In the genomic region with DNA sequence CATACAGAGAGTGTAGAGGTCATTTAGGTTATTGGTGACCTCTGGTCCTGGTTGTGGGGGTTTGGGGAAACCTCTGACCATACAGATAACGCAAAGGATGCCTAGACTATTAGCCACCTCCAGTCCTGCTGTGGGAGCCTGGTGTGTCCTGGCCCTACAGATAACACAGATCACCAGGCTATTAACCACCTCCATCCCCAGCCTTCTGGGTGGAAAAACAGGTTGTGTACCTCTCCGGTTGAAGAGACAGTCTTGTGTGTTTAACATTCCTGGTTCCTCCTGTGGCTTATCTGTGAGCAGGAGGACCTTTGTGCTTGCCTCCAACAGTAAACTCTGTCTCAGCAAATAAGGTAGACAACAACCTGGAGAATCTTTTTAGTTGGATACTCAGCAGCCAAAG, we compare ENCODE assay signal across 31 mouse cellular contexts. TPM values are rescaled to one million over a fixed set of nuclear protein-coding genes. Genes with fewer than 3 reads are reported as not detected.
DNase-seq lines count a peak whose midpoint lies in the region; ATAC-seq and TF ChIP-seq lines count a peak whose summit lies in the region.
"Had no signal": no experiment of that assay in that cellular context is flagged by ENCODE, and none has a peak within 500 bp of the region (broad histone marks: within the 10 kb centered on the region; RNA-seq: fewer than 3 reads in every experiment).

No protein-coding gene starts in this region.

- WGBS in intestine, embryonic 15.5 days = 55% methylated on average over 2 of the region's 2 CpGs
- WGBS in liver, embryonic 12.5 days (ENCODE audit: insufficient replicate concordance) = 11% methylated on average over 2 of the region's 2 CpGs
- 44% methylated on average over 2 of the region's 2 CpGs for WGBS in liver, postnatal 0 days (ENCODE audit: insufficient replicate concordance)

- H3K36me3 ChIP-seq in intestine, embryonic 15.5 days = no peaks in the 10 kb centered on the region
- H3K36me3 ChIP-seq in liver, embryonic 12.5 days = no peaks in the 10 kb centered on the region
- H3K36me3 ChIP-seq in liver, postnatal 0 days (replicated peaks; ENCODE audit: insufficient read depth, low read length) = no peaks in the 10 kb centered on the region
- H3K36me3 ChIP-seq: embryonic facial prominence, embryonic 13.5 days; forebrain, embryonic 10.5 days; hindbrain, embryonic 15.5 days had no signal

- DNase-seq in liver, postnatal 0 days = no peak
- DNase-seq in layer of hippocampus, adult 18-20 months (ENCODE audit: low spot score in 2 of 2) = no peak
- DNase-seq in lung, postnatal 10 days = no peak
- no peak for DNase-seq in ovary, adult 18-20 months (ENCODE audit: low spot score)
- DNase-seq: adrenal gland, adult 2 months; adrenal gland, postnatal 36 days; B cell, adult 2 months; cerebellum, adult 8-10 months; cerebellum, postnatal 36 days; embryo, embryonic 11 days; forebrain, postnatal 0 days; kidney, adult 9 months; kidney, postnatal 10 days; lung, embryonic 14.5 days; lung, postnatal 36 days; right cerebral cortex, adult 18-20 months; spleen, adult 18-20 months; thymus, adult 2 months; thymus, postnatal 36 days had no signal

- H3K27me3 ChIP-seq in intestine, embryonic 15.5 days (replicated peaks) = no peaks in the 10 kb centered on the region
- H3K27me3 ChIP-seq in liver, embryonic 12.5 days (replicated peaks) = no peaks in the 10 kb centered on the region
- H3K27me3 ChIP-seq in liver, postnatal 0 days (ENCODE audit: insufficient read depth, low read length) = no peaks in the 10 kb centered on the region
- H3K27me3 ChIP-seq: embryonic facial prominence, embryonic 13.5 days; hindbrain, embryonic 15.5 days had no signal

- no peaks in the 10 kb centered on the region for H3K9me3 ChIP-seq in intestine, embryonic 15.5 days
- H3K9me3 ChIP-seq in liver, embryonic 12.5 days (replicated peaks) = no peaks in the 10 kb centered on the region
- no peaks in the 10 kb centered on the region for H3K9me3 ChIP-seq in liver, postnatal 0 days (ENCODE audit: low read length)
- H3K9me3 ChIP-seq: embryonic facial prominence, embryonic 13.5 days; forebrain, embryonic 10.5 days; hindbrain, embryonic 15.5 days had no signal

- no peak overlapping the region for H3K4me2 ChIP-seq in intestine, embryonic 15.5 days (replicated peaks)
- H3K4me2 ChIP-seq in liver, embryonic 12.5 days = peak overlapping the region; percentile 34
- H3K4me2 ChIP-seq in liver, postnatal 0 days (ENCODE audit: low read depth, low read length) = no peak overlapping the region
- H3K4me2 ChIP-seq: embryonic facial prominence, embryonic 13.5 days; hindbrain, embryonic 15.5 days; lung, embryonic 14.5 days; midbrain, embryonic 11.5 days had no signal

- peak; percentile 66 for ATAC-seq in intestine, embryonic 15.5 days
- peak; percentile 24; the same call in 1 of the 2 replicates for ATAC-seq in liver, embryonic 12.5 days
- no peak for ATAC-seq in liver, postnatal 0 days
- ATAC-seq: activated CD4-positive, CD25-positive, alpha-beta regulatory T cell, adult 4 months; forebrain, postnatal 0 days; inflammation-experienced regulatory T-cells, adult 6 months; midbrain, embryonic 16.5 days had no signal

- H3K27ac ChIP-seq in brown adipose tissue, adult 24 weeks (replicated peaks; ENCODE audit: low read depth, low read length) = 0 out of 2 replicates have a peak overlapping the region, but pooled peaks have one; percentile 5
- H3K27ac ChIP-seq in intestine, embryonic 15.5 days = no peak overlapping the region
- H3K27ac ChIP-seq in liver, embryonic 12.5 days = peak overlapping the region; percentile 85
- H3K27ac ChIP-seq in liver, postnatal 0 days (ENCODE audit: low read depth) = peak overlapping the region; percentile 7; the same call in 1 of the 2 replicates
- H3K27ac ChIP-seq: embryonic facial prominence, embryonic 13.5 days; forebrain, embryonic 10.5 days; hindbrain, embryonic 15.5 days; left cerebral cortex, adult 2 months had no signal

- peaks cover 18% of the 10 kb centered on the region for H3K4me1 ChIP-seq in brown adipose tissue, adult 24 weeks (ENCODE audit: control insufficient read depth, insufficient read depth, insufficient read length, low read length)
- peaks cover 12% of the 10 kb centered on the region; the same call in 1 of the 2 replicates for H3K4me1 ChIP-seq in intestine, embryonic 15.5 days (replicated peaks)
- H3K4me1 ChIP-seq in liver, embryonic 12.5 days = peaks cover 94% of the 10 kb centered on the region
- peaks cover 42% of the 10 kb centered on the region for H3K4me1 ChIP-seq in liver, postnatal 0 days (ENCODE audit: insufficient read depth)
- H3K4me1 ChIP-seq: hindbrain, embryonic 15.5 days had no signal

- H3K9ac ChIP-seq in intestine, embryonic 15.5 days = no peak overlapping the region
- peak overlapping the region; percentile 39; the same call in 1 of the 2 replicates for H3K9ac ChIP-seq in liver, embryonic 12.5 days
- no peak overlapping the region for H3K9ac ChIP-seq in liver, postnatal 0 days (replicated peaks)
- H3K9ac ChIP-seq: embryonic facial prominence, embryonic 13.5 days; forebrain, postnatal 0 days; hindbrain, embryonic 15.5 days; lung, embryonic 14.5 days had no signal

- no peak for TF ChIP-seq EP300 in liver, postnatal 0 days (IDR thresholded peaks at IDR 0.05; ENCODE audit: low read depth)

- H3K4me3 ChIP-seq in brown adipose tissue, adult 24 weeks (ENCODE audit: insufficient read depth, low read depth, low read length) = no peak overlapping the region
- H3K4me3 ChIP-seq in intestine, embryonic 15.5 days (replicated peaks) = no peak overlapping the region
- no peak overlapping the region for H3K4me3 ChIP-seq in liver, embryonic 12.5 days
- H3K4me3 ChIP-seq in liver, postnatal 0 days (ENCODE audit: low read depth, low read length) = no peak overlapping the region
- H3K4me3 ChIP-seq: embryonic facial prominence, embryonic 13.5 days; forebrain, embryonic 10.5 days; hindbrain, embryonic 15.5 days; left cerebral cortex, adult 2 months had no signal

- no peak for TF ChIP-seq CTCF in liver, postnatal 0 days (IDR thresholded peaks at IDR 0.05; ENCODE audit: low read depth)

RNA-seq across cellular contexts. Expression of a gene that starts 27.0 kb away (rescaled TPM):
- 13.0 and 18.7 TPM in 2 replicates for polyA plus RNA-seq in brown adipose tissue, adult 24 weeks (2012; ENCODE audit: insufficient read depth, insufficient read length, missing spikeins)
- polyA plus RNA-seq in intestine, embryonic 15.5 days (2015; fragmentation: Nextera tagmentation; extraction: Ambion mirVana) = 45.0 and 45.3 TPM in 2 replicates
- 23.0 and 24.5 TPM in 2 replicates for polyA plus RNA-seq in liver, embryonic 12.5 days (2016; fragmentation: Nextera tagmentation; extraction: Ambion mirVana)
- 1.5 and 2.8 TPM in 2 replicates for polyA plus RNA-seq in liver, postnatal 0 days (2015; fragmentation: Nextera tagmentation; extraction: Ambion mirVana)
- 10 to 100 TPM; 13.1 to 16.6 TPM for total RNA-seq in layer of hippocampus, adult 18-20 months (2021)
- total RNA-seq: megakaryocyte, adult 5-6 weeks had no signal
- polyA plus RNA-seq: activated CD4-positive, CD25-positive, alpha-beta regulatory T cell, adult 4 months had no signal
